Mouse (Mus musculus): ENCODE measurements around the gene Olfr328.
"Not testable (repeated sequence)": the region's sequence is repeated elsewhere in the genome, so short reads cannot be mapped to it uniquely, and the experiment has no call there.

The Olfr328 gene

DNA sequence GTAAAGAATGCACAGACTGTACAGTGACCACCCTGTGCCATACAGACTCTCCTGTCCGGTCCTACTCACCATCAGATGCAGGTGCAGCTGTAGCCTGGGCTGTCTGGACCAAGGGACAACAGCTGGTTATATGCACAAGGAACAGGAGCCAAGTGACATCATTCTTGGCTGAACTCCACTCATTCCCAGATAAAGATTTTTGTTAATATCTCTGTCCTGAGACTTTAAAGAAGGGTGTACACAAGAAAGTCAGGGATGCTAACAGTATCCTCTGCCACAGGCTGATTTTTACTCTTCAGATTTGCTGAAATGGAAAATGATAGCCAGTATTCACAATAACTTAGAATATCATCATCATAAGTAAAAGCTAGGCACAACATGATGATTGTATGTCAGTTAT, at the start of gene Olfr328:
Olfr328 (minus strand) TSS at position 101 of the 400 bp plus-strand sequence.
- DNase-seq (ENCODE audit: low read depth, low spot score): no peak

DNA sequence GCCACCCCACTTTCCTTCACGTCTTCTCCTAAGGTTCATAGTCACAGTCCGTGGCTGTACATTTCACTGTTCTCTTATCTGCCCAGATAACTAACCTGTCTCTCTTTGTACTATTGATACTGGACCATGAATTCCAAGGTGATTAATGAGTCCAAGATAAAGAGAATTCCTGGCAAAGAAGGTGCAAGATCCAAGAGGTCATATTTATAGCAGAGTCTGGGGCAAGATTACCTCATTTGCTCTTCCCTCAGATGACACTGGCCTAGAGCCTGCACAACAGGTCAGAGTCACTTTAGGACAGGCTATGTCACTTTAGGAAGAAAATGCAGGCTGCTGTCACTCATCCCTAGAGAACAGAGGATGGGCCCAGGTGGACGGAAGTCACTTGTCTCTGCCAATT, 49.8 kb upstream of the Olfr328 start:
- DNase-seq (ENCODE audit: low read depth, low spot score): no peak

- DNase-seq (ENCODE audit: low read depth, low spot score): no peak
These were observed 49.3 kb upstream of the Olfr328 start for GRCm38 (mm10) chr11:58604688-58605087.

- DNase-seq (ENCODE audit: low read depth, low spot score): no peak
These were observed 47.5 kb upstream of the Olfr328 start for GRCm38 (mm10) chr11:58602800-58603560.

GRCm38 (mm10) chr11:58602062-58602461, 46.6 kb upstream of the Olfr328 start:
- DNase-seq (ENCODE audit: low read depth, low spot score): no peak

DNA sequence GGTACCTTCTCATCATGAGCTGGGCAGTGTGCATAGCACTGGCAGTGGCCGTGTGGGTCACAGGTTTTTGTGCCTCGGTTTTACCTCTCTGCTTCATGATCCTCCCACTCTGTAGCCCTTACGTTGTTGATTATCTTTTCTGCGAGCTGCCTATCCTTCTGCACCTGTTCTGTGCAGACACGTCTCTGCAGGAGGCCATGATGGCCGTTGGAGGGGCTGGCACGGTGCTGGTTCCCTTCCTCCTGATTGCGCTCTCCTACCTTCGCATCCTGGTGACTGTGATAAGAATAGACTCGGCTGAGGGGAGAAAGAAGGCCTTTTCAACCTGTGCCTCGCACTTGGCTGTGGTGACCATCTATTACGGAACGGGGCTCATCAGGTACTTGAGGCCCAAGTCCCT, 42.4 kb upstream of the Olfr328 start:
- DNase-seq (ENCODE audit: low read depth, low spot score): no peak

- no peak for DNase-seq (ENCODE audit: low read depth, low spot score)
These were observed 39.4 kb upstream of the Olfr328 start, which contains the start of gene Olfr324 for GRCm38 (mm10) chr11:58594814-58595213. Olfr324 (plus strand) TSS chr11:58595114.

GRCm38 (mm10) chr11:58588620-58589250, 33.3 kb upstream of the Olfr328 start:
- DNase-seq (ENCODE audit: low read depth, low spot score): no peak

DNA sequence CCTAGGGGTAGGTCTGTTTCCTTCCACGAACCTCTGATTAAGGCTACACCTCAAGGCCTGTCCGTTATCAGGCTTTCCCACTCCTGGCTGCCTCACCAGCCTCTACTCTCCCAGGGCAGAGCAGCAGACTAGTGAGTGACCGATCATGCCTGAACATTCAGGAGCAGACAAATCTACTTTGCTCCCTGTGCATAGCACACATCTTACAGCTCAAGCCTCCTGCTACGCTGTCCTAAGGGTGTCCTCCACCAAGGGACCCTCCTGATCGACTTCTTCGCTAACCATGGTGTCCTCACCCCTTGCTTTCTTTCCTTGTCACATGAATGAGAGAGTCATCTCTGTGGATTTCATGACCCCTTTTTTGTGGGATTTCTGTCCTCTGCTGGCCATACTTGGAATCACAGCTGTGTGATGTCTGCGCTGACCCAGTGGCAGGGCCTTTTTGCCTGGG, 32.5 kb upstream of the Olfr328 start:
- DNase-seq (ENCODE audit: low read depth, low spot score): peak; percentile 61

DNA sequence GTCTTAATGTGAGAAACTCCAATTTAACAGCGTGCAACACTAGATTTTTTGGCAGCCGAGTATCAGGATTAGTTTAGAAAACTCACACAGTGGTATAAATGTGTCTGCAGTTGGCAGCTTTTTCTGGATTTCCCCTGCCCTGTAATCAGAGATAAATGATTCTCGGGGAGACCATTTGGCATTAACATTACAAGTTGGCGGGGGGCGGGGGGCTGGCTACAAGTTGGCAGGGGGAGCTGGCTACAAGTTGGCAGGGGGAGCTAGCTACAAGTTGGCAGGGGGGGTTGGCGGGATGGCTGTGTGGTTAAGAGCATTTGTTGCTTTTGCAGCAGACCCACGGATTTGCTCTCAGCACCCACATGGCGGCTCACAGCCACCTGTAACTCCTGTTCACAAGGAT, 23.2 kb upstream of the Olfr328 start:
- DNase-seq (ENCODE audit: low read depth, low spot score): no peak

- no peak for DNase-seq (ENCODE audit: low read depth, low spot score)
These were observed 22.0 kb upstream of the Olfr328 start, which contains the start of gene Olfr325 for GRCm38 (mm10) chr11:58577430-58577829. Olfr325 (plus strand) TSS chr11:58577730.

DNA sequence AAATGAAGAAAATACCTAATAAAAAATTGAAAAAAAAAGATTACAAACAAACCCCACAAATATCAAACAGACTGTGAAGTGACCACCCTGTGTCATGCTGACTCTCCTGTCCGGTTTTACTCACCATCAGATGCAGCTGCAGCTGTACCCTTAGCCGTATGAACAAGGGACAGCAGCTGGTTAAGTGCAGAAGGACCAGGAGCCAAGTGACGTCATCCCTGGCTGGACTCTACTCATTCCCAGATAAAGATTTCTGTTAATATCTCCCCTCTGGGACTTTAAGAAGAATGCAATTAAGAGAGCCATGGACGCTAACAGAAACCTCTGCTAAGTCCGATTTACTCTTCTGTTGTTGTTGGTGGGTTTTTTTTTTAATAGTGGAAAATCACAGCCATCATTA, 15.0 kb upstream of the Olfr328 start, which contains the start of gene Olfr224:
Olfr224 (minus strand) TSS at position 149 of the 400 bp plus-strand sequence.
- DNase-seq (ENCODE audit: low read depth, low spot score): no peak

DNA sequence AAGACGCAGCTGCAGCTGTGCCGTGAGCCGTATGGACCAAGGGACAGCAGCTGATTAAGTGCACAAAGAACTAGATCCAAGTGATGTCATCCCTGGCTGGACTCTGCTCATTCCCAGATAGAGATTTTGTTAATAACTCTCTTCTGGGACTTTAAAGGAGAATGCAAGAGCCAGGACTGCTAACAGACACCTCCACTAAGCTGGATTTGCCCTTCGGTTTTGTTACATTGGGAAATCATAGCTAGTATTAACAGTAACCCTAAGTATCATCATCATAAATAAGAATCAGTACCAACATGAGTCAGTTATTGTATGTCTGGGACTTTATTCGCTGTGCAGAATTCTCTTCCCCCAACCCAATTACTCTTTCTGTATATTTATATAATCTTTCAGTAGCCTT, 9.1 kb downstream of the Olfr328 start, which contains the start of gene Olfr329-ps:
Olfr329-ps (minus strand) TSS at position 101 of the 400 bp plus-strand sequence.
- DNase-seq (ENCODE audit: low read depth, low spot score): no peak

DNA sequence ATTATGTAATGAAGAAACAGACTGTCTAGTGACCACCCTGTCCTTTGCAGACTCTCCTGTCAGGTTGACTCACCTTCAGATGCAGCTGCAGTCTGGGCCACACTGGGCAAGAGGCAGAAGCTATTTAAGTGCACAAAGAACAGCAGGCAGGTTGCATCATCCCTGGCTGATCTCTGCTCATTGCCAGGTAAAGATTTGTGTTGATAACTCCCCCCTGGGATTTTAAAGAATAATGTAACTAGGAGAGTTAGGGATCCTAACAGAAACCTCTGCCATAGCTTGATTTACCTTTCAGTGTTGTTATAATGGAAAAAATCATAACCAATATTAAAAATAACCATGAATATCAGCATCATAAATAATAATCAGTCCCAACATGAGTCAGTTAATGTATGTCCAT, 20.7 kb downstream of the Olfr328 start, which contains the start of gene Olfr330:
Olfr330 (minus strand) TSS at position 101 of the 400 bp plus-strand sequence.
- not testable (repeated sequence) for DNase-seq (ENCODE audit: low read depth, low spot score)

GRCm38 (mm10) chr11:58519756-58520155, 35.7 kb downstream of the Olfr328 start:
- not testable (repeated sequence) for DNase-seq (ENCODE audit: low read depth, low spot score)

DNA sequence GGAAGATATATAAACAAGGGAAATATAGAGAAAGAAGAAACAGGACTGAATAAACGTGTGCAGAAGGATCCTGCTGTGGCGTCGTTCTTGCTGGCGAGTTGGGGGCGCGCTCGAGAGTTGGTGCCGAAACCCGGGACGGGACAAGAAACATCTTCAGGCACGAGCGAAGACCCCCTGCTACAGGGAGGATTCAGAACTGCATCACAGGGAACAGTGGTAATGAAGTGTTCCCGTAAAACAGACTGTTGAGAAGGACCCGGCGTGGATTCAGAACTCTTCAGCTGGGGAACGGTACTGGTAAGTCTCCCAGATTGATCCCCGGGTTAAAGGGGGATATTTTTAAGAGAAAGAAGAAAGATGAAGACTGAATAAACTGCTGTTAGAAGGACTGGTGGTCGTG, 36.5 kb downstream of the Olfr328 start:
- DNase-seq (ENCODE audit: low read depth, low spot score): not testable (repeated sequence)

GRCm38 (mm10) chr11:58509058-58509457, 46.4 kb downstream of the Olfr328 start:
- not testable (repeated sequence) for DNase-seq (ENCODE audit: low read depth, low spot score)

- not testable (repeated sequence) for DNase-seq (ENCODE audit: low read depth, low spot score)
These were observed 53.0 kb downstream of the Olfr328 start, which contains the start of gene Olfr331 for GRCm38 (mm10) chr11:58502472-58502871. Olfr331 (minus strand) TSS chr11:58502572.

Measured in 3T3-L1 (cell line).